Mouse (Mus musculus): ENCODE results near the gene Abca2. TPM values are rescaled to one million over a fixed set of nuclear protein-coding genes. Genes with fewer than 3 reads are reported as not detected.
"Not testable (repeated sequence)": the region's sequence is repeated elsewhere in the genome, so short reads cannot be mapped to it uniquely, and the experiment has no call there.

The Abca2 gene
- polyA plus RNA-seq (2017; shearing (Covaris generic)): 10 to 100 TPM; 32.8 to 41.4 TPM

GRCm38 (mm10) chr2:25428442-25429236 is at the start of gene Abca2:
Abca2 (plus strand) TSS chr2:25428703.
- peak; percentile 67 for ATAC-seq

GRCm38 (mm10) chr2:25384492-25384891 is 44.0 kb upstream of the Abca2 start:
- no peak for ATAC-seq

GRCm38 (mm10) chr2:25391266-25391665 is 37.2 kb upstream of the Abca2 start:
- no peak for ATAC-seq

- no peak for ATAC-seq
Observed at GRCm38 (mm10) chr2:25394281-25395221, 34.0 kb upstream of the Abca2 start.

GRCm38 (mm10) chr2:25395721-25396596 is 32.5 kb upstream of the Abca2 start, which contains the start of gene Entpd2:
Entpd2 (plus strand) TSS chr2:25395874.
- ATAC-seq: no peak

GRCm38 (mm10) chr2:25396597-25396983 is 31.9 kb upstream of the Abca2 start:
- ATAC-seq: no peak

- no peak for ATAC-seq
Observed at GRCm38 (mm10) chr2:25397010-25397409, 31.5 kb upstream of the Abca2 start.

GRCm38 (mm10) chr2:25398065-25398464 is 30.4 kb upstream of the Abca2 start:
- no peak for ATAC-seq

GRCm38 (mm10) chr2:25399051-25399450 is 29.5 kb upstream of the Abca2 start, which contains the start of gene Npdc1:
Npdc1 (plus strand) TSS chr2:25399351.
- no peak for ATAC-seq

GRCm38 (mm10) chr2:25400291-25400690 is 28.2 kb upstream of the Abca2 start:
- ATAC-seq: no peak

- no peak for ATAC-seq
Observed at GRCm38 (mm10) chr2:25400764-25401163, 27.7 kb upstream of the Abca2 start.

GRCm38 (mm10) chr2:25402377-25402971 is 26.0 kb upstream of the Abca2 start:
- ATAC-seq: peak; percentile 49

GRCm38 (mm10) chr2:25402972-25403601 is 25.4 kb upstream of the Abca2 start:
- no peak for ATAC-seq

- ATAC-seq: no peak
Observed at GRCm38 (mm10) chr2:25403994-25404393, 24.5 kb upstream of the Abca2 start.

- ATAC-seq: no peak
Observed at GRCm38 (mm10) chr2:25408908-25409307, 19.6 kb upstream of the Abca2 start.

GRCm38 (mm10) chr2:25413436-25413835 is 15.1 kb upstream of the Abca2 start:
- not testable (repeated sequence) for ATAC-seq

- ATAC-seq: no peak
Observed at GRCm38 (mm10) chr2:25417426-25417825, 11.1 kb upstream of the Abca2 start.

GRCm38 (mm10) chr2:25421896-25422295 is 6.6 kb upstream of the Abca2 start:
- ATAC-seq: no peak

GRCm38 (mm10) chr2:25422587-25423410 is 5.7 kb upstream of the Abca2 start, which contains the start of gene Fut7:
Fut7 (plus strand) TSS chr2:25423267.
- ATAC-seq: peak; percentile 58

GRCm38 (mm10) chr2:25423626-25424025 is 4.9 kb upstream of the Abca2 start:
- ATAC-seq: no peak
